Mouse (Mus musculus): ENCODE results near the gene Rab3d.
"Not testable (repeated sequence)": the region's sequence is repeated elsewhere in the genome, so short reads cannot be mapped to it uniquely, and the experiment has no call there.

Gene Rab3d

GRCm38 (mm10) chr9:21909474-21910223, 8.3 kb downstream of the Rab3d start:
- DNase-seq (ENCODE audit: low read depth, low spot score) = no peak

- no peak for DNase-seq (ENCODE audit: low read depth, low spot score)
These were observed 9.8 kb downstream of the Rab3d start for GRCm38 (mm10) chr9:21908216-21908615.

GRCm38 (mm10) chr9:21904031-21904430, 14.0 kb downstream of the Rab3d start:
- no peak for DNase-seq (ENCODE audit: low read depth, low spot score)

GRCm38 (mm10) chr9:21901223-21901820, 16.7 kb downstream of the Rab3d start:
- DNase-seq (ENCODE audit: low read depth, low spot score) = peak; percentile 78

GRCm38 (mm10) chr9:21889229-21889628, 28.8 kb downstream of the Rab3d start:
- DNase-seq (ENCODE audit: low read depth, low spot score) = no peak

- no peak for DNase-seq (ENCODE audit: low read depth, low spot score)
These were observed 41.4 kb downstream of the Rab3d start for GRCm38 (mm10) chr9:21876601-21877000.

GRCm38 (mm10) chr9:21872204-21872603, 45.8 kb downstream of the Rab3d start:
- DNase-seq (ENCODE audit: low read depth, low spot score) = no peak

- peak; percentile 37 for DNase-seq (ENCODE audit: low read depth, low spot score)
These were observed 47.0 kb downstream of the Rab3d start for GRCm38 (mm10) chr9:21870879-21871524.

GRCm38 (mm10) chr9:21869290-21869689, 48.7 kb downstream of the Rab3d start:
- DNase-seq (ENCODE audit: low read depth, low spot score) = not testable (repeated sequence)

GRCm38 (mm10) chr9:21867726-21868125, 50.3 kb downstream of the Rab3d start:
- no peak for DNase-seq (ENCODE audit: low read depth, low spot score)

- DNase-seq (ENCODE audit: low read depth, low spot score) = no peak
These were observed 51.4 kb downstream of the Rab3d start for GRCm38 (mm10) chr9:21866641-21867040.

- no peak for DNase-seq (ENCODE audit: low read depth, low spot score)
These were observed 52.2 kb downstream of the Rab3d start for GRCm38 (mm10) chr9:21865673-21866398.

GRCm38 (mm10) chr9:21862181-21862580, 55.8 kb downstream of the Rab3d start:
- no peak for DNase-seq (ENCODE audit: low read depth, low spot score)

GRCm38 (mm10) chr9:21860349-21860748, 57.6 kb downstream of the Rab3d start:
- DNase-seq (ENCODE audit: low read depth, low spot score) = not testable (repeated sequence)

- DNase-seq (ENCODE audit: low read depth, low spot score) = no peak
These were observed 58.4 kb downstream of the Rab3d start for GRCm38 (mm10) chr9:21859606-21860005.

GRCm38 (mm10) chr9:21858084-21858483, 59.9 kb downstream of the Rab3d start:
- no peak for DNase-seq (ENCODE audit: low read depth, low spot score)

- DNase-seq (ENCODE audit: low read depth, low spot score) = no peak
These were observed 60.5 kb downstream of the Rab3d start for GRCm38 (mm10) chr9:21857501-21857900.
